Mouse (Mus musculus) lung, adult 10 weeks (tissue): ENCODE measurements around the gene Slc39a3. TPM values are rescaled to one million over a fixed set of nuclear protein-coding genes. Genes with fewer than 3 reads are reported as not detected.

ENCODE experiments used
- polyA plus RNA-seq: library from polyadenylated mRNA; stranded (reverse); fragments of 350-450 nt; fragmentation: Illumina TruSeq; extraction: RNeasy Lipid Tissue Mini Kit (QIAGEN cat#74804); gene quantifications from one replicate; pipeline ENCODE4 v1.2.3, GENCODE M21; 2014; ENCODE audit warnings: low read depth, low replicate concordance; ENCODE audit not compliant: insufficient read depth

Gene Slc39a3
- polyA plus RNA-seq: 15.7 TPM

DNA sequence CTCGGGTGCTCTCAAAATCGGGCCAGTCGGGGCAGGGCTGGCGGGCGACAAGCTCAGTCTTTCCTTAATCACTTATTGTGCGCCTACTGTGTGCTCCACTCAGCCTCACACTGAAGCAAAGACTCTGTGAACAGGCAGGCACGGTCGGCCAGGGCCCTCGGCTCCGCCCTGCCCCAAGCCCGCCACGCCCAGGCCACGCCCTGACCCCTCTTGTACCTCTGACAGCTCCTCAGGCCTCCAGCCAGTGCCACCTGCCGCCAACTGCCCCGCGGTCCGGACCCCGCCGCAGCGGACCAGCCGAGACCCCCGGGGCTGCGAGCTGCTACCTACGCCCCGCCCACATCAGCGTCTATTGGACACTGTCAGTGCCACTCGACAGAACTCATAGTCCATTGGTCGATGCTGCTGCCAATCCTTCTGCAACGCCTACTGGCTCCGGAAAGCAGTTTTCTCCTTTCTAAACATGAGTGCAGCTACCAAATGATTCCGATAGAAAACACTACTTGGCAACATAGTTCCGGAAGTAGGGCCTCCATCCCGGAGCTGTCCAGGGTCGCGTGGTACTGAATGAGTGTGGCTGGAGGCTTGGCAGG is at the start of gene Slc39a3:
Slc39a3 (minus strand) TSS at position 439 of the 593 bp plus-strand sequence.

DNA sequence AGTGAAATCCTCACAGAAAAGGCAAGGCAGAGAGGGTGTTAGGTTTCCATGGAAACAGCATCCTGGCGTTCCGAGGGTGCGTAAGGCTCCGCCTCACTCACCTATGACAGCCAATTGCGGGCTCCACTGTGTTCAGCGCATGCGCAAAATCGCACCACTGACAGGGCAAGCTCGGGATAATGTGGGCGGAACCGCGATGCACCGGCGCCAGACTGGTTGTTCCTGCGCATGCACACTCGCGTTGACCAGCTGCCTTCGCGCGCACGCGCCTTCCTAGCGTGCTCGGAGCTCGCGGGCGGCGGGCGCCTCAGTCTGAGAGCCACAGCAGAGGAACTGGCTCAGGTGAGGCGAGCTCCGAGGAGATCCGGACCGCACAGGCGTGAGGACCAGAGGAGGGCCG is 32.6 kb upstream of the Slc39a3 start, which contains the start of gene Thop1:
Thop1 (plus strand) TSS at position 200 of the 400 bp plus-strand sequence.

DNA sequence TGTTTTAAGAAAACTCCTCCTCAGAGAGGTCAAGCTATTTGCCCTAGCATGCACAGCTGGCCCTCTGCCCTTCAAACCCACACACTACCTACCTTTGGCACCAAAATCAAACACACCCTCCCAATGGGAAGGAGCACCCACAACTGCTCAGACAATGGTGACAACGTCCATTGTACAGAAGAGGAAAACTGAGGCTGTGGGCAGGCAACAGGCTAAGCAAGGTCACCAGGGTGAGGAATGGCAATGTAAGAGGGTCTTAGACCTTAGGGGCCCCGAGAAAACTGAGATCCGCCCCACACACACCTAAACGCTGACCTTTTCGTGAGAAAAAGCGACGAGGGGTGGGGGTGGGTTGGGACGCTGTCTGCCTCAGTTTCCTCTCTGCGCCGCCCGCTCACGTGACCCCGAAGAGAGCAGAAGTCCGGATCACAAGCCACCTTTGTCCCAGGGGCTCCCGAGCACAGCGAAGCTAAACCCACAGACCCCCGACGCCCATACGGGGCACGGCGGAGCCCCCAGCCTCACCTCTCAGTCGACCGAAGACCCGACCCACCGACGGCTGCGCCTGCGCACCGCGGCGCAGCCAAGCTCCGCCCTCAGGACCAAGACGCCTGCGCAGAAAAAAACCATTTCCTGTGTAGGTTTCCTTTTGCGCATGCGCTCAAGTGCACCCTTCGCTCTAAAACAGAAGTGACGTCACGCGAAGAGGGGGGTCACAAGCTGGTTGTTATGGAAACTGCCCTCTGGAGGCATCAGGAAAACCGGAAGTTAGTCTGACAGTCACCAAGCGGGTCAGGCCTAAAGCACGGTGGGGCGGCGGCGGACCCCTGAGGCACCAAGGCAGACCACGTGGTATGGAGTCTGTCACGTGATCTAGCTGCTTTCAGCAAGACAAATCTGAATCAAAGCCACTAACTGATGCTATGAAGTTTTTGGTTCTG is 22.6 kb upstream of the Slc39a3 start, which contains the start of gene Sgta:
Sgta (minus strand) TSS at position 579 of the 941 bp plus-strand sequence.

DNA sequence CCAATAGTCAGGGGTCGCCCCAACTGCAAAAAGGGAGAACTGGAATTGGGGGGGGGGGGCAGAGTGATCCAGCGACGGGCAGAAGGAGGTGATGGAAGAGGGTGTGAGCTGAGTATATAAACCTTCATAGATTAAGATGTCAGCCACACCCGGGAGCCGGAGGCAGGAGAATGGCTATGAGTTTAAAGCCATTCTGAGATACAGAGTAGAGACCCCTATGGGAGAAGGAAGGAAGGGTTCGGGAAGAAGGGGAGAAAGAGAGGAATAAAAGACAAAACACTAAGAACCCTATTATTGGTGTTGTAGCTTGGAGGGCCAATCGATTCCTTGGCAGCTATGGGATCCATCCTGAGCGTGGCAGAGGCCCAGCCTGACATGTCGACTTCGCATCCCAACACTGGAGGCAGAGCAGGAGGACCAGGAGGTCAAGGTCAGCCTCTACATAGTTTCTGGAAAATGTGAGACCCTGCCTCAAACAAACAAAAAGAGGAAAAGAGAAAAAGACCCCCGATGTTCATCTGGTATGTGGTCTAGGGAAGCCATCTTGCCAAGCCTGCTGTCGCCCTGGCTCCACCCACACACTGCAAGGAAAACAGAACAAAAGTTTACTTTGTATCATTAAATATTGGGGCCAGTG is 11.5 kb downstream of the Slc39a3 start, which contains the start of gene Diras1:
Diras1 (minus strand) TSS at position 24 of the 637 bp plus-strand sequence.

DNA sequence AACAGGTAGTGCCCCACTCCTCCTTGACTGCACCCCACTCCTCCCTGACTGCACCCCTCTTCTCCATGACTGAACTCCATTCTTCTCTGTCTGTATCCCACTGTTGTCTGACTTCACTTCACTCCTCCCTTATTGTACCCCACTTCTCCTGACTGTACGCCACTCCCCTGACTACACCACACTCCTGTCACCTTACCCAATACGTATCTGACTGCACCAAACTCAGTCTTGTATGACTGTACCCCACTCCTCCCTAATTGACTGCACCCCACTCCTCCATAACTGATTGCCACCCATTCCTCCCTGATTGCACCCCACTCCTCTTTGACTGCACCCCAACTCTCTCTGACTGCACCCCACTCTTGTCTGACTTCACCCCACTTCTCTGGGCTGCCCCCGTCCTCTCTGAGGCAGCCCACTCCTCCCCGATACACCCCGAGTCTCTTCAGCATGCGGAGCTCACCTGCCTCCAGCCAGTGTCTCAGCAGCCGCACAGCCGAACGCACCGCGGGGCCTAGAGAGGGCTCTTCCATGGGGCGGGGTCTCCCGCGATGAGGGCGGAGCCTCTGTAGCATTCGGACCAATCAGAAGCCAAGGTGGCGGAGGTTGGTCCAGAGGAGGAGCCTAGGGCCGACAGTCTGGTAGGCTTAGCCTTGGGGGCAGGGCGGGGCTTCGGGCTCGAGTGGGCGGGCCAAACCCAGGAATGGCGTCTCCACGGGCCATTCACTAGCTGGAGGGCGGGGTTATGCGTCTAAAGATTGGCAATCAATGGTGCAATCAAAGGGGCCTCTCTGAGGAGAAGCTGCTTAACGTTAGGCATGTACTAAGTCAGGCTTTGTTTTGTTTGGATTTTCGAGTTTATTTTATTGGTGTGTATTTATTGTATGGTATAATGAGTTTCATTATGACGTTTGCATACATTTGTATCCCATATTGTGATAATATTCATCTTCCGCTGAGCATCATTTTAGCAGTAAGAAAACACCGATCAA is 22.5 kb downstream of the Slc39a3 start, which contains the start of gene Gng7:
Gng7 (minus strand) TSS at position 553 of the 992 bp plus-strand sequence.

Other genes starting within 250 kb of the Slc39a3 start
- 19.4 TPM for gene Sf3a2, start 239.2 kb downstream of the Slc39a3 start, polyA plus RNA-seq
- 47.8 TPM for gene Plekhj1, start 238.8 kb downstream of the Slc39a3 start, polyA plus RNA-seq
- 0.19 TPM for gene Amh, start 232.2 kb downstream of the Slc39a3 start, polyA plus RNA-seq
- gene Jsrp1, start 223.9 kb downstream of the Slc39a3 start, polyA plus RNA-seq: not detected
- 1,024 TPM for gene Oaz1, start 210.8 kb downstream of the Slc39a3 start, polyA plus RNA-seq
- gene Lingo3, start 193.4 kb downstream of the Slc39a3 start, polyA plus RNA-seq: not detected
- 119 TPM for gene Lsm7, start 182.2 kb downstream of the Slc39a3 start, polyA plus RNA-seq
- 9.4 TPM for gene Sppl2b, start 182.2 kb downstream of the Slc39a3 start, polyA plus RNA-seq
- gene Tmprss9, start 165.6 kb downstream of the Slc39a3 start, polyA plus RNA-seq: not detected
- 173 TPM for gene Timm13, start 136.5 kb downstream of the Slc39a3 start, polyA plus RNA-seq
- gene Lmnb2, start 119.2 kb downstream of the Slc39a3 start, polyA plus RNA-seq: 5.4 TPM
- 63.5 TPM for gene Gadd45b, start 107.4 kb downstream of the Slc39a3 start, polyA plus RNA-seq
- gene Gng7, start 22.5 kb downstream of the Slc39a3 start, polyA plus RNA-seq: 1.2 TPM
- gene Diras1, start 11.8 kb downstream of the Slc39a3 start, polyA plus RNA-seq: not detected
- gene Sgta, start 22.8 kb upstream of the Slc39a3 start, polyA plus RNA-seq: 57.6 TPM
- 9.9 TPM for gene Thop1, start 32.6 kb upstream of the Slc39a3 start, polyA plus RNA-seq
- gene Creb3l3, start 61.4 kb upstream of the Slc39a3 start, polyA plus RNA-seq: 0.13 TPM
- 73.9 TPM for gene Map2k2, start 68.5 kb upstream of the Slc39a3 start, polyA plus RNA-seq
- 10.0 TPM for gene Zbtb7a, start 97.8 kb upstream of the Slc39a3 start, polyA plus RNA-seq
- gene Pias4, start 130.5 kb upstream of the Slc39a3 start, polyA plus RNA-seq: 10.3 TPM
- 581 TPM for gene Eef2, start 139.2 kb upstream of the Slc39a3 start, polyA plus RNA-seq
- gene Dapk3, start 145.6 kb upstream of the Slc39a3 start, polyA plus RNA-seq: 45.1 TPM
- gene 4930442H23Rik, start 146.4 kb upstream of the Slc39a3 start, polyA plus RNA-seq: not detected
- not detected for gene Nmrk2, start 164.6 kb upstream of the Slc39a3 start, polyA plus RNA-seq
- gene Atcay, start 193.4 kb upstream of the Slc39a3 start, polyA plus RNA-seq: not detected
- 1.4 TPM for gene Zfr2, start 195.7 kb upstream of the Slc39a3 start, polyA plus RNA-seq
- 1.8 TPM for gene Matk, start 215.5 kb upstream of the Slc39a3 start, polyA plus RNA-seq
- gene Mrpl54, start 229.5 kb upstream of the Slc39a3 start, polyA plus RNA-seq: 97.6 TPM
- 42.2 TPM for gene Apba3, start 229.5 kb upstream of the Slc39a3 start, polyA plus RNA-seq